Mouse (Mus musculus) embryonic fibroblast, embryonic 13.5 days (primary cell): ENCODE results near the gene Adamts12.

Experiments used
- CTCF ChIP-seq: IDR thresholded peaks from 2 replicates; pipeline ENCODE4 v1.5.1; 2011; ENCODE audit warnings: mild to moderate bottlenecking, control low read depth, low read length, moderate library complexity, borderline replicate concordance; ENCODE audit not compliant: insufficient read depth
- POLR2A ChIP-seq: IDR thresholded peaks from 2 replicates; pipeline ENCODE4 v1.6.1; 2011; ENCODE audit warnings: low read depth, mild to moderate bottlenecking, control low read depth, low read length, moderate library complexity

GRCm38 (mm10) chr15:11360888-11361287 lies 296.3 kb downstream of the Adamts12 start:
- TF ChIP-seq POLR2A (no peak), CTCF (no peak)
